Mouse (Mus musculus) cerebellum, adult (tissue): ENCODE data around the gene 1700019N19Rik.

Source experiments
- ATAC-seq: cut with Nextera tagmentation; 2 replicates; pipeline ENCODE4 v1.9.2; 2017; ENCODE audit warnings: mild to moderate bottlenecking, moderate library complexity, mixed read lengths; ENCODE audit not compliant: insufficient number of reproducible peaks, low FRiP score, low TSS enrichment

1700019N19Rik gene

GRCm38 (mm10) chr19:58794284-58794683 is at the start of gene 1700019N19Rik:
Gene 1700019N19Rik, minus strand, starts transcription at chr19:58794461.
- ATAC-seq = no peak

- no peak for ATAC-seq
Measured at GRCm38 (mm10) chr19:58843606-58844005, 49.3 kb upstream of the 1700019N19Rik start.

- no peak for ATAC-seq
Measured at GRCm38 (mm10) chr19:58840721-58841271, 46.5 kb upstream of the 1700019N19Rik start.

GRCm38 (mm10) chr19:58839806-58840205 is 45.5 kb upstream of the 1700019N19Rik start:
- no peak for ATAC-seq

GRCm38 (mm10) chr19:58839345-58839744 is 45.1 kb upstream of the 1700019N19Rik start:
- ATAC-seq = no peak

- no peak for ATAC-seq
Measured at GRCm38 (mm10) chr19:58838706-58839105, 44.4 kb upstream of the 1700019N19Rik start.

GRCm38 (mm10) chr19:58833639-58834180 is 39.4 kb upstream of the 1700019N19Rik start:
- no peak for ATAC-seq

GRCm38 (mm10) chr19:58832988-58833387 is 38.7 kb upstream of the 1700019N19Rik start:
- ATAC-seq = no peak

GRCm38 (mm10) chr19:58831280-58831922 is 37.1 kb upstream of the 1700019N19Rik start:
- no peak for ATAC-seq

GRCm38 (mm10) chr19:58830182-58830581 is 35.9 kb upstream of the 1700019N19Rik start:
- ATAC-seq = no peak

- peak; percentile 49; the same call in 1 of the 2 replicates for ATAC-seq
Measured at GRCm38 (mm10) chr19:58829575-58829974, 35.3 kb upstream of the 1700019N19Rik start.

GRCm38 (mm10) chr19:58827656-58828055 is 33.4 kb upstream of the 1700019N19Rik start:
- no peak for ATAC-seq

- no peak for ATAC-seq
Measured at GRCm38 (mm10) chr19:58824316-58824715, 30.1 kb upstream of the 1700019N19Rik start.

GRCm38 (mm10) chr19:58823301-58823700 is 29.0 kb upstream of the 1700019N19Rik start:
- ATAC-seq = no peak

GRCm38 (mm10) chr19:58822454-58823200 is 28.4 kb upstream of the 1700019N19Rik start:
- peak; percentile 89 for ATAC-seq

- ATAC-seq = no peak
Measured at GRCm38 (mm10) chr19:58818571-58819415, 24.5 kb upstream of the 1700019N19Rik start.

- ATAC-seq = no peak
Measured at GRCm38 (mm10) chr19:58817398-58817797, 23.1 kb upstream of the 1700019N19Rik start.

GRCm38 (mm10) chr19:58816453-58817041 is 22.3 kb upstream of the 1700019N19Rik start:
- no peak for ATAC-seq

- ATAC-seq = no peak
Measured at GRCm38 (mm10) chr19:58815179-58815922, 21.1 kb upstream of the 1700019N19Rik start.
